ENCODE assay signal across 21 mouse cellular contexts in the genomic region with DNA sequence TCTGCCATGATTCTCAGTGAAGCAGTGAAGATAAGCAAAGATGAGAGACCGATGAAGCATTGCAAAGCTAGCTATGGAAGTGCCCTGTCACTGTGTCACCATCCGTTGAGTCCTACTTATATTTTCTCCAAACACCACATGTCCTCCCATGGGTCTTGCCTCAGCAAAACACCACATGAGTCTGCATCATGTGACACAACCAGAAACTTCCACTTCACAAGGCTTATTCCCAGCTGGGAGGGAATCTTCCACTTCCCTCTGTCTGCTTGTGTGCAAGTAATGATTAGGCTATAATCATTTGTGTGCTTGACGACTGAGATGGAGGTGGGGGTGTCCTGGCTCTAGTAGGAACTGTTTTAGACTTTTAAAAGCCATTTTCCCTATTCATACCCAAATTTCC. TPM values are rescaled to one million over a fixed set of nuclear protein-coding genes. Genes with fewer than 3 reads are reported as not detected.
DNase-seq lines count a peak whose midpoint lies in the region; TF ChIP-seq lines count a peak whose summit lies in the region.
"Had no signal": no experiment of that assay in that cellular context is flagged by ENCODE, and none has a peak within 500 bp of the region (broad histone marks: within the 10 kb centered on the region; RNA-seq: fewer than 3 reads in every experiment).

No protein-coding gene starts in this region.

- H3K79me2 ChIP-seq in CH12.LX (replicated peaks; ENCODE audit: control insufficient read depth, extremely low read depth, insufficient read depth, poor library complexity, severe bottlenecking), result no peaks in the 10 kb centered on the region
- H3K79me2 ChIP-seq in MEL (ENCODE audit: control insufficient read depth, insufficient read depth, low read length, poor library complexity), result no peaks in the 10 kb centered on the region
- H3K79me2 ChIP-seq in macrophage (ENCODE audit: inconsistent target), result no peaks in the 10 kb centered on the region

- H3K9ac ChIP-seq in CH12.LX (ENCODE audit: insufficient read depth, low read depth), result no peak overlapping the region
- H3K9ac ChIP-seq in MEL (ENCODE audit: control insufficient read depth, low read depth, low read length, poor library complexity, severe bottlenecking), result no peak overlapping the region
- H3K9ac ChIP-seq: embryonic facial prominence, embryonic 13.5 days; embryonic facial prominence, embryonic 15.5 days; forebrain, embryonic 13.5 days; forebrain, embryonic 15.5 days; forebrain, postnatal 0 days had no signal

- in situ Hi-C loops in CH12.LX (cut with MboI; ENCODE audit: low pct_ligation_motif_present, low pct_unique_long_range_greater_than_20kb, low sequenced_read_pairs), result no loop called here

- DNase-seq in CH12.LX (ENCODE audit: extremely low read depth) (peak; percentile 11), MEL (ENCODE audit: low read depth, low spot score) (no peak)
- no peak for DNase-seq in adrenal gland, postnatal 14 days
- no peak for DNase-seq in left cerebral cortex, postnatal 10 days (ENCODE audit: extremely low spot score in 1 of 2, low spot score in 2 of 2)
- DNase-seq: adrenal gland, adult 2 months; adrenal gland, postnatal 10 days; adrenal gland, postnatal 36 days; cerebellum, adult 11 months; cerebellum, adult 18-20 months; cerebellum, adult 8-10 months; cerebellum, adult 9-11 months; cerebellum, postnatal 14 days; cerebellum, postnatal 36 days; embryo, embryonic 11 days; forebrain, postnatal 0 days had no signal

- H3K27ac ChIP-seq in CH12.LX (ENCODE audit: insufficient read depth, low read depth) (no peak overlapping the region), MEL (ENCODE audit: control insufficient read depth, low read depth, low read length) (no peak overlapping the region), macrophage (peak overlapping the region; percentile 99)
- H3K27ac ChIP-seq: embryonic facial prominence, embryonic 13.5 days; embryonic facial prominence, embryonic 15.5 days; forebrain, embryonic 13.5 days; forebrain, embryonic 15.5 days had no signal

- TF ChIP-seq RAD21 in CH12.LX (IDR thresholded peaks at IDR 0.05; ENCODE audit: low read depth, low read length), result no peak
- no peak for TF ChIP-seq RAD21 in MEL (IDR thresholded peaks at IDR 0.05; ENCODE audit: low read depth, low read length)

- H3K4me3 ChIP-seq in CH12.LX (replicated peaks in 1 of 3; ENCODE audit: low read depth in 2 of 3, low read length in 2 of 3, poor library complexity in 1 of 3) (no peak overlapping the region), MEL (ENCODE audit: control insufficient read depth in 1 of 2, insufficient read depth in 1 of 2, low read depth in 2 of 2, low read length in 2 of 2) (no peak overlapping the region), macrophage (ENCODE audit: inconsistent target) (no peak overlapping the region)
- H3K4me3 ChIP-seq: embryonic facial prominence, embryonic 13.5 days; embryonic facial prominence, embryonic 15.5 days; forebrain, embryonic 13.5 days; forebrain, embryonic 15.5 days had no signal

- WGBS in macrophage (ENCODE audit: missing documents), result 26% methylated on average over 3 of the region's 3 CpGs

- TF ChIP-seq POLR2A in CH12.LX (IDR thresholded peaks at IDR 0.05; ENCODE audit: low read depth, low read length), result no peak
- TF ChIP-seq POLR2A in MEL (IDR thresholded peaks at IDR 0.05; ENCODE audit: control insufficient read depth in 1 of 2, insufficient read depth in 1 of 2, low read depth in 1 of 2, low read length in 2 of 2, poor library complexity in 1 of 2), result no peak

- TF ChIP-seq CTCF in CH12.LX (conservative IDR thresholded peaks at IDR 0.05 in 1 of 2, IDR thresholded peaks at IDR 0.05 in 1 of 2; ENCODE audit: low read depth in 2 of 2, low read length in 2 of 2) (no peak), MEL (IDR thresholded peaks at IDR 0.05 in 2 of 3, conservative IDR thresholded peaks at IDR 0.05 in 1 of 3; ENCODE audit: control insufficient read depth in 1 of 3, insufficient read depth in 1 of 3, low read depth in 2 of 3, low read length in 3 of 3, poor library complexity in 1 of 3, severe bottlenecking in 1 of 3) (no peak)

- peaks cover 4% of the 10 kb centered on the region for H3K9me3 ChIP-seq in CH12.LX (replicated peaks; ENCODE audit: low read length)
- no peaks in the 10 kb centered on the region for H3K9me3 ChIP-seq in MEL (replicated peaks; ENCODE audit: insufficient read depth, low read length)
- H3K9me3 ChIP-seq: embryonic facial prominence, embryonic 13.5 days; embryonic facial prominence, embryonic 15.5 days; forebrain, embryonic 13.5 days; forebrain, embryonic 15.5 days; G1E had no signal

- dilution Hi-C loops in CH12.LX (cut with MboI; ENCODE audit: extremely low pct_ligation_motif_present, extremely low pct_unique_long_range_greater_than_20kb, low sequenced_read_pairs), result no loop called here

- H3K4me1 ChIP-seq in CH12.LX (ENCODE audit: control insufficient read depth in 1 of 2, insufficient read depth in 2 of 2) (peaks cover 0 to 21% of the 10 kb centered on the region in 2 experiments; a peak in 2 of 4 replicates), MEL (ENCODE audit: control insufficient read depth in 1 of 2, insufficient read depth in 2 of 2, low read length in 2 of 2) (peaks cover 0 to 12% of the 10 kb centered on the region in 2 experiments; a peak in 2 of 4 replicates)
- H3K4me1 ChIP-seq: embryonic facial prominence, embryonic 13.5 days; embryonic facial prominence, embryonic 15.5 days; forebrain, embryonic 13.5 days; forebrain, embryonic 15.5 days had no signal

- no peak overlapping the region for H3K4me2 ChIP-seq in CH12.LX (ENCODE audit: insufficient read depth, low read depth, poor library complexity, severe bottlenecking)
- H3K4me2 ChIP-seq: embryonic facial prominence, embryonic 13.5 days; embryonic facial prominence, embryonic 15.5 days; forebrain, embryonic 13.5 days; forebrain, embryonic 15.5 days had no signal

- H3K36me3 ChIP-seq in CH12.LX (replicated peaks in 1 of 2; ENCODE audit: control insufficient read depth in 1 of 2, insufficient read depth in 1 of 2, low read length in 1 of 2), result no peaks in the 10 kb centered on the region
- H3K36me3 ChIP-seq in MEL (ENCODE audit: control insufficient read depth in 1 of 2, insufficient read depth in 2 of 2, low read length in 2 of 2), result peaks cover 0 to 5% of the 10 kb centered on the region in 2 experiments; a peak in 2 of 4 replicates
- no peaks in the 10 kb centered on the region for H3K36me3 ChIP-seq in macrophage (ENCODE audit: inconsistent target)
- H3K36me3 ChIP-seq: embryonic facial prominence, embryonic 13.5 days; embryonic facial prominence, embryonic 15.5 days; forebrain, embryonic 15.5 days; G1E had no signal

- TF ChIP-seq EP300 in CH12.LX (IDR thresholded peaks at IDR 0.05; ENCODE audit: low read length) (no peak), MEL (IDR thresholded peaks at IDR 0.05; ENCODE audit: low read depth in 1 of 2, low read length in 2 of 2) (no peak)

- intact Hi-C loops in left cerebral cortex, postnatal 10 days (cut with DNase I), result no loop called here

- H3K27me3 ChIP-seq in CH12.LX (replicated peaks), result peaks cover 15% of the 10 kb centered on the region
- no peaks in the 10 kb centered on the region; a peak in 1 of 4 replicates for H3K27me3 ChIP-seq in MEL (ENCODE audit: control insufficient read depth in 1 of 2, insufficient read depth in 2 of 2, low read length in 2 of 2)
- H3K27me3 ChIP-seq: forebrain, embryonic 13.5 days; forebrain, embryonic 15.5 days had no signal

TF ChIP-seq in CH12.LX, 34 proteins besides CTCF, POLR2A, EP300 and RAD21:
- TF ChIP-seq MAX (IDR thresholded peaks at IDR 0.05; ENCODE audit: low read length) (no peak), GABPA (IDR thresholded peaks at IDR 0.05; ENCODE audit: insufficient replicate concordance, low read depth, low read length) (no peak), ZC3H11A (IDR thresholded peaks at IDR 0.05; ENCODE audit: low read depth, low read length) (no peak), ETS1 (conservative IDR thresholded peaks at IDR 0.05; ENCODE audit: low read depth, low read length) (no peak), MYC (IDR thresholded peaks at IDR 0.05; ENCODE audit: low read depth, low read length) (no peak)

TF ChIP-seq in MEL, 35 proteins besides CTCF, POLR2A, EP300 and RAD21:
- TF ChIP-seq POLR2AphosphoS2 (IDR thresholded peaks at IDR 0.05; ENCODE audit: low read length) (no peak), USF1 (IDR thresholded peaks at IDR 0.05; ENCODE audit: low read depth, low read length) (peak; percentile 30; the same call in 1 of the 2 replicates), NRF1 (IDR thresholded peaks at IDR 0.05; ENCODE audit: insufficient read depth, low read depth, low read length, poor library complexity, severe bottlenecking) (no peak)

RNA-seq across cellular contexts. Expression of a gene that starts 6.9 kb away (rescaled TPM):
- total RNA-seq in CH12.LX (2012; rRNA removed), result not detected in 2 replicates
- total RNA-seq in CH12.LX (2014; rRNA removed), result not detected in 2 replicates
- not detected in 2 replicates for polyA plus RNA-seq in CH12.LX (2012; ENCODE audit: insufficient read length, low read depth)
- total RNA-seq in MEL (2012; rRNA removed), result not detected in 2 replicates
- not detected for polyA plus RNA-seq in MEL (2012; ENCODE audit: insufficient read depth in 1 of 2, insufficient read length in 2 of 2, low read depth in 1 of 2, low replicate concordance in 2 of 2, missing spikeins in 1 of 2)
- total RNA-seq in macrophage (2018; cell fraction: chromatin; rRNA removed), result 100 to 1,000 TPM in 15 of 26 experiments, 10 to 100 TPM in 11; 21.7 to 469 (median 121) TPM
- 100 to 1,000 TPM; 150 to 988 (median 446) TPM for total RNA-seq in macrophage (2018; cell fraction: cytosol; rRNA removed)
- 100 to 1,000 TPM; 112 to 839 (median 227) TPM for total RNA-seq in macrophage (2018; cell fraction: nucleus; rRNA removed)
- polyA plus RNA-seq in macrophage (2018), result 596 to 877 TPM (median 653 TPM) in 3 replicates
- 76.0 and 81.6 TPM in 2 replicates for total RNA-seq in adrenal gland, postnatal 14 days (2021)
- total RNA-seq in left cerebral cortex, postnatal 10 days (2021), result 100 to 1,000 TPM; 125 to 126 TPM
- total RNA-seq: G1E had no signal
- polyA plus RNA-seq: G1E had no signal

Comparison
In these comparisons a context has a peak if more than half of its experiments do, and no peak if none do; other contexts are left out.
1. RNA of a gene that starts 6.9 kb away (total RNA-seq): 125 to 126 TPM in left cerebral cortex, postnatal 10 days and 76.0 to 81.6 TPM in adrenal gland, postnatal 14 days; not detected in CH12.LX and not detected in MEL; every median in the first group is over 10 times any median in the second.